Mouse (Mus musculus) neural tube, embryonic 12.5 days (tissue): ENCODE measurements around the gene Clptm1l. TPM values are rescaled to one million over a fixed set of nuclear protein-coding genes. Genes with fewer than 3 reads are reported as not detected.

Source experiments
- ATAC-seq: fragments of 200-750 bp; cut with Nextera tagmentation; 2 replicates; pipeline ENCODE4 v1.8.0; 2017; ENCODE audit warnings: low read depth, mild to moderate bottlenecking, moderate TSS enrichment, moderate library complexity; ENCODE audit not compliant: low FRiP score
- H3K27ac ChIP-seq: fragments of 300-500 bp; sonication (generic); 2 replicates; pipeline ENCODE4 v1.5.1; 2016
- H3K27me3 ChIP-seq: fragments of 300-500 bp; sonication (generic); replicated peaks from 2 replicates; pipeline ENCODE4 v1.6.1; 2016; ENCODE audit warnings: mild to moderate bottlenecking
- H3K36me3 ChIP-seq: fragments of 300-500 bp; sonication (generic); 2 replicates; pipeline ENCODE4 v1.6.1; 2016; ENCODE audit warnings: mild to moderate bottlenecking
- H3K4me1 ChIP-seq: fragments of 300-500 bp; sonication (generic); 2 replicates; pipeline ENCODE4 v1.6.1; 2016
- H3K4me2 ChIP-seq: fragments of 300-500 bp; sonication (generic); replicated peaks from 2 replicates; pipeline ENCODE4 v1.6.1; 2016; ENCODE audit warnings: mild to moderate bottlenecking
- H3K4me3 ChIP-seq: fragments of 300-500 bp; sonication (generic); 2 replicates; pipeline ENCODE4 v1.5.1; 2016
- H3K9ac ChIP-seq: fragments of 300-500 bp; sonication (generic); 2 replicates; pipeline ENCODE4 v1.6.1; 2016; ENCODE audit warnings: mild to moderate bottlenecking
- H3K9me3 ChIP-seq: fragments of 300-500 bp; sonication (generic); 2 replicates; pipeline ENCODE4 v1.6.1; 2016; ENCODE audit warnings: mild to moderate bottlenecking
- whole genome bisulfite sequencing: fragments of 180-500 bp; shearing (Covaris S2); methylation state at CpG from one replicate; pipeline ENCODE4 v1.1.7; 2016; 5-methylcytosine and 5-hydroxymethylcytosine counted together
- polyA plus RNA-seq: library from polyadenylated mRNA; unstranded; fragments of >200 nt; fragmentation: Nextera tagmentation; extraction: Ambion mirVana; gene quantifications from 2 replicates; pipeline ENCODE4 v1.2.1, GENCODE M21; 2016

Gene Clptm1l
- polyA plus RNA-seq, 1 experiment from 2014 or later = 134 TPM

- Histone ChIP-seq H3K27ac (no peak overlapping the region), H3K4me3 (peak overlapping the region; percentile 52), H3K9ac (peak overlapping the region; percentile 69; the same call in 1 of the 2 replicates), H3K9me3 (no peaks in the 10 kb centered on the region), H3K4me2 (peak overlapping the region; percentile 92), H3K36me3 (peaks cover 9% of the 10 kb centered on the region; the same call in 1 of the 2 replicates), H3K4me1 (peaks cover 12% of the 10 kb centered on the region), H3K27me3 (no peaks in the 10 kb centered on the region)
- peak; percentile 29; the same call in 1 of the 2 replicates for ATAC-seq
- WGBS = 44% methylated on average over 6 of the region's 6 CpGs
Observed at GRCm38 (mm10) chr13:73626410-73626744, 22.6 kb downstream of the Clptm1l start.

- 14% methylated on average over 47 of the region's 47 CpGs for WGBS
- H3K27me3 ChIP-seq = no peaks in the 10 kb centered on the region
- ATAC-seq = peak; percentile 78
- H3K9ac ChIP-seq = peak within 1 kb of the TSS; percentile 69
- H3K36me3 ChIP-seq = peaks cover 4% of the 10 kb centered on the region; the same call in 1 of the 2 replicates
- H3K4me2 ChIP-seq = peak within 1 kb of the TSS; percentile 92
- no peaks in the 10 kb centered on the region for H3K9me3 ChIP-seq
- H3K4me3 ChIP-seq = peak within 1 kb of the TSS; percentile 52
- H3K4me1 ChIP-seq = peaks cover 12% of the 10 kb centered on the region
- no peak within 1 kb of the TSS for H3K27ac ChIP-seq
Observed at GRCm38 (mm10) chr13:73626745-73627549, 23.1 kb downstream of the Clptm1l start, which contains the start of gene Tert. Tert (plus strand) TSS chr13:73626911.

GRCm38 (mm10) chr13:73628586-73629113 is 24.8 kb downstream of the Clptm1l start:
- WGBS = 88% methylated on average over 11 of the region's 11 CpGs
- Histone ChIP-seq H3K4me1 (peaks cover 12% of the 10 kb centered on the region), H3K4me2 (no peak overlapping the region), H3K9me3 (no peaks in the 10 kb centered on the region), H3K36me3 (peaks cover 3% of the 10 kb centered on the region; the same call in 1 of the 2 replicates), H3K4me3 (no peak overlapping the region), H3K27ac (no peak overlapping the region), H3K27me3 (no peaks in the 10 kb centered on the region), H3K9ac (no peak overlapping the region)
- ATAC-seq = no peak

- peaks cover 7% of the 10 kb centered on the region for H3K4me1 ChIP-seq
- no peak for ATAC-seq
- no peak overlapping the region for H3K4me3 ChIP-seq
- peaks cover 15% of the 10 kb centered on the region for H3K36me3 ChIP-seq
- 93% methylated on average over 3 of the region's 3 CpGs for WGBS
- H3K27me3 ChIP-seq = no peaks in the 10 kb centered on the region
- H3K9ac ChIP-seq = no peak overlapping the region
- no peak overlapping the region for H3K27ac ChIP-seq
- no peaks in the 10 kb centered on the region for H3K9me3 ChIP-seq
- H3K4me2 ChIP-seq = no peak overlapping the region
Observed at GRCm38 (mm10) chr13:73631837-73632236, 28.0 kb downstream of the Clptm1l start.

GRCm38 (mm10) chr13:73637826-73638225 is 34.0 kb downstream of the Clptm1l start:
- H3K27me3 ChIP-seq = no peaks in the 10 kb centered on the region
- WGBS = 85% methylated on average over 5 of the region's 6 CpGs
- no peak overlapping the region for H3K4me3 ChIP-seq
- no peaks in the 10 kb centered on the region for H3K9me3 ChIP-seq
- peaks cover 15% of the 10 kb centered on the region for H3K36me3 ChIP-seq
- 0 out of 2 replicates have a peak, but pooled peaks cover 2% of the 10 kb centered on the region for H3K4me1 ChIP-seq
- H3K27ac ChIP-seq = no peak overlapping the region
- no peak for ATAC-seq
- H3K9ac ChIP-seq = no peak overlapping the region
- no peak overlapping the region for H3K4me2 ChIP-seq

GRCm38 (mm10) chr13:73641296-73641695 is 37.5 kb downstream of the Clptm1l start:
- no peak for ATAC-seq
- H3K9ac ChIP-seq = no peak overlapping the region
- no peaks in the 10 kb centered on the region for H3K36me3 ChIP-seq
- H3K9me3 ChIP-seq = no peaks in the 10 kb centered on the region
- H3K4me2 ChIP-seq = no peak overlapping the region
- no peak overlapping the region for H3K27ac ChIP-seq
- no peak overlapping the region for H3K4me3 ChIP-seq
- H3K4me1 ChIP-seq = 0 out of 2 replicates have a peak, but pooled peaks cover 2% of the 10 kb centered on the region
- no peaks in the 10 kb centered on the region for H3K27me3 ChIP-seq
- WGBS = 88% methylated on average over 4 of the region's 4 CpGs

GRCm38 (mm10) chr13:73646397-73647087 is 42.7 kb downstream of the Clptm1l start:
- Histone ChIP-seq H3K36me3 (peaks cover 12% of the 10 kb centered on the region; the same call in 1 of the 2 replicates), H3K9ac (no peak overlapping the region), H3K4me2 (no peak overlapping the region), H3K4me1 (0 out of 2 replicates have a peak, but pooled peaks cover 2% of the 10 kb centered on the region), H3K27ac (no peak overlapping the region), H3K9me3 (no peaks in the 10 kb centered on the region), H3K27me3 (no peaks in the 10 kb centered on the region), H3K4me3 (no peak overlapping the region)
- ATAC-seq = 0 out of 2 replicates have a peak, but pooled peaks have one; percentile 56
- 43% methylated on average over 6 of the region's 6 CpGs for WGBS

- Histone ChIP-seq H3K27me3 (no peaks in the 10 kb centered on the region), H3K4me1 (no peaks in the 10 kb centered on the region), H3K4me3 (no peak overlapping the region), H3K9ac (no peak overlapping the region), H3K4me2 (no peak overlapping the region), H3K9me3 (no peaks in the 10 kb centered on the region), H3K36me3 (peaks cover 8% of the 10 kb centered on the region; the same call in 1 of the 2 replicates), H3K27ac (no peak overlapping the region)
- ATAC-seq = no peak
- 84% methylated on average over 3 of the region's 3 CpGs for WGBS
Observed at GRCm38 (mm10) chr13:73653266-73653665, 49.5 kb downstream of the Clptm1l start.

- H3K9me3 ChIP-seq = no peaks in the 10 kb centered on the region
- no peak overlapping the region for H3K27ac ChIP-seq
- H3K4me2 ChIP-seq = no peak overlapping the region
- no peaks in the 10 kb centered on the region for H3K36me3 ChIP-seq
- ATAC-seq = no peak
- 80% methylated on average over 3 of the region's 3 CpGs for WGBS
- no peak overlapping the region for H3K9ac ChIP-seq
- no peaks in the 10 kb centered on the region for H3K27me3 ChIP-seq
- no peak overlapping the region for H3K4me3 ChIP-seq
- H3K4me1 ChIP-seq = no peaks in the 10 kb centered on the region
Observed at GRCm38 (mm10) chr13:73654976-73655375, 51.2 kb downstream of the Clptm1l start.

GRCm38 (mm10) chr13:73658953-73659352 is 55.1 kb downstream of the Clptm1l start:
- no peak for ATAC-seq
- WGBS = 45% methylated on average over 2 of the region's 2 CpGs
- no peaks in the 10 kb centered on the region for H3K36me3 ChIP-seq

GRCm38 (mm10) chr13:73660163-73660695 is 56.4 kb downstream of the Clptm1l start:
- Histone ChIP-seq H3K4me2 (no peak overlapping the region), H3K9me3 (no peaks in the 10 kb centered on the region), H3K27me3 (no peaks in the 10 kb centered on the region), H3K9ac (no peak overlapping the region), H3K4me1 (no peaks in the 10 kb centered on the region), H3K4me3 (no peak overlapping the region), H3K36me3 (no peaks in the 10 kb centered on the region), H3K27ac (no peak overlapping the region)
- no peak for ATAC-seq
- 76% methylated on average over 2 of the region's 2 CpGs for WGBS

More at GRCm38 (mm10) chr13:73658953-73659352, 55.1 kb downstream of the Clptm1l start:
- no peaks in the 10 kb centered on the region for H3K27me3 ChIP-seq
- no peak overlapping the region for H3K9ac ChIP-seq
- no peaks in the 10 kb centered on the region for H3K9me3 ChIP-seq
- no peak overlapping the region for H3K4me2 ChIP-seq
- H3K4me3 ChIP-seq = no peak overlapping the region
- H3K27ac ChIP-seq = no peak overlapping the region
- no peaks in the 10 kb centered on the region for H3K4me1 ChIP-seq
